Mouse (Mus musculus): ENCODE data around the gene Tmem209. TPM values are rescaled to one million over a fixed set of nuclear protein-coding genes. Genes with fewer than 3 reads are reported as not detected.

Gene Tmem209
- polyA plus RNA-seq, 1 experiment from 2014 or later, result 28.3 TPM

DNA sequence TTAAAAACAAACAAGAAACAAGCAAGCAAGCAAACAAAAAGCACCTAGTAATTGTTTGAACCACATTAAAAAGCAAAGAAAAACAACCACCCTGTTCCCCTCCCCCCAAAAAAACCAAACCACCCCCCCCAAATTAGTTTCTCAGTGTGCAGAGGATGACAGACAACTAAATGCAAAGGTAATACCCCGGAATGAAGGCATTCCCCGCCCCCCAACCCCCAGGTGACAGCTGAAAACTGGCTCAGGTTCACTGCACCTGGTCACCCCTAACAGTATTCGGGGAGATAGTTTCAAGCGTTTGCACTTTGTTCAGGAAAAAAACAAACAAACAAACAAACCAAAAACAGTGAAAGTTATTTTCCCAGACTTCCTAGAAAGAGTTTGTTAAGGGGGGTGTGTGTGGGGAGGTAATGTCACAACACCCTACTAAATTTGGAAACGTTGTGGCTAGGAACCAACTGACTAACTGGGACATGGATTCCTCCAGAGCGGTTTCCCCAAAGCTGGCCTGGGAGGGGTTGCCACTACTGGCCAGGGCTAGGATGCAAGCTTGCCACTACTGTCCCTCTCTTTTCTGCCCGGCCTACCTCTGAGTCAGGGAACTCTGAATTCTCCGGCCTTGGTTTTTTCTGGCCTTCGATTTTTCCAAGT is 38.2 kb upstream of the Tmem209 start:
- no peak overlapping the region for H3K4me3 ChIP-seq
- H3K27ac ChIP-seq (replicated peaks), result peak overlapping the region; percentile 92
- 29% methylated on average over 9 of the region's 9 CpGs for WGBS

DNA sequence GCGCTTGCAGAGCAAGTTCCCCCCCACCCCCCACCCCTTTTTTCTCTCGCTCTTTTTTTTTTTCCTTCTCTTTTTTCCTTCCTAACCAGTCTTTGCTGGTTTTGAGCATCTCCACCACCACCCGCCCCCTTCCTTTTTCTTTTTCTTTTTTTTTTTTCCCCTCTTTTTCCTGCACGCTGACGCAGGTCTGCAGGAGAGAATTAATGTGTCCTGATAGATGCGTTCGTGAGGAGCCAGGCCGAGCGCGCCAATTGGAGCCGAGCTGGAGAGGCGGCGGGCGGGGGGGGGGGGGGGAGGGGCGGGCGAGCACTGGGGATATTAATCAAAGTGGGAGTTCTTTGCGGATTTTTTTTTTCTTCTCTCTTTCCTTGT is 37.7 kb upstream of the Tmem209 start:
- peak; percentile 37; the same call in 1 of the 2 replicates for ATAC-seq (ENCODE audit: low read depth)
- Histone ChIP-seq H3K9me3 (no peaks in the 10 kb centered on the region), H3K9ac (peak overlapping the region; percentile 68), H3K4me2 (peak overlapping the region; percentile 56), H3K4me1 (replicated peaks) (peaks cover 68% of the 10 kb centered on the region), H3K27ac (replicated peaks) (peak overlapping the region; percentile 92), H3K36me3 (no peaks in the 10 kb centered on the region), H3K4me3 (peak overlapping the region; percentile 28), H3K27me3 (no peaks in the 10 kb centered on the region)
- WGBS, result 0% methylated on average over 16 of the region's 17 CpGs

More for the DNA sequence above, 38.2 kb upstream of the Tmem209 start:
- ATAC-seq (ENCODE audit: low read depth), result no peak
- H3K9me3 ChIP-seq, result no peaks in the 10 kb centered on the region
- no peaks in the 10 kb centered on the region for H3K27me3 ChIP-seq
- peak overlapping the region; percentile 56 for H3K4me2 ChIP-seq
- peaks cover 73% of the 10 kb centered on the region for H3K4me1 ChIP-seq (replicated peaks)
- H3K9ac ChIP-seq, result 0 out of 2 replicates have a peak overlapping the region, but pooled peaks have one; percentile 18
- H3K36me3 ChIP-seq, result no peaks in the 10 kb centered on the region

DNA sequence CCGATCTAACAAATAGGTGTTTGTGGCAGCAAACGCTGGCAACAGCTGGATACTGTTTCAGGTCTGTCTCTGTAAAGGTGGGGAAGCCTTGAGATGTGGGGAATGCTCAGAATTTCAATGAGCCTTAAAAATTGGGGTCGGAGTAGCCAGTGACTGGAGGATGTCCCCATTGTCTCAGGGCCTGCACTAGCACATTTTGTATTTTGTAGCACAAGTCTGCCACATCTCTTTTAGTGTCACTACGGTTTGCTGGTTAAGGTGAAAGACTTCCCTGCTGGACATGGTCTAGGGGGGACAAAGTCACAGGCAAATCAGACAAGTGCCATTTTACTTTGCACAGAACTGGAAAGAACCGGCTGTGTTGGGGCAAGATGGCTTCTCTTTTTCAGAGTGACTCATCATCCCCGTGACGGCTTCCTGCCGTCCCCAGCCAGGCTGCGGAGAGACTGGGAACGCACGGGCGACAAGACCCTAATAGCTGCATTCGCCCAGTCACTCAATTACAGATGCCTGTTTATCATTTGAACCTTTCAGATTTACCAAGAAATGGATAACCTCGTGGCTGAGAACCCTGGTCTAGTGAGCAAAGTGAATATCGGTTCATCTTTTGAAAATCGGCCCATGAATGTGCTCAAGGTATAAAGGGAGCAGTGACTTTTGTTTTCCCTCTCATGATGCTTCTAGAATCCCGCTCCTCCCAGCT is 37.1 kb upstream of the Tmem209 start:
- Histone ChIP-seq H3K4me2 (peak overlapping the region; percentile 56), H3K9ac (peak overlapping the region; percentile 68), H3K36me3 (no peaks in the 10 kb centered on the region), H3K27me3 (no peaks in the 10 kb centered on the region), H3K9me3 (no peaks in the 10 kb centered on the region), H3K4me1 (replicated peaks) (peaks cover 64% of the 10 kb centered on the region), H3K27ac (replicated peaks) (peak overlapping the region; percentile 92), H3K4me3 (peak overlapping the region; percentile 28)
- peak; percentile 62; the same call in 1 of the 2 replicates for ATAC-seq (ENCODE audit: low read depth)
- WGBS, result 8% methylated on average over 17 of the region's 17 CpGs

DNA sequence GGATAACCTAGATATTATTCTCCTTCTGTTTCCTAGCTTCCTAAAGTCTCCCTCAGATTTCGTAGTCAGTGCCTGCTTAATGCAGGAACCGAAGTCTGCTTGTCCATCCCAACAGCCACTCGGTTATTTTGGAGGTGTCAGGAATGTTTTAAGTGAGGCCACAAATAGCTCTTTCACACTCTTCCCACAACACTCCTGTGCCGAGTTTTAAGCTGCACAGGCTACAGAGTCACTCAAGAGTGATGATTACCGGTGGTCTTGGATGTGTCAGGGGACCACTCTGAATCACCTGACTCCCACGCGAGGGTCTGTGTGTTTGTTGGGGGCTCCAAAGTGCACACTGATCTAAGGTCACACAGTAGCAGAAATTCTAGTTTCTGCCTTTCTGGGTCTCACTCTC is 36.1 kb upstream of the Tmem209 start:
- H3K9me3 ChIP-seq, result no peaks in the 10 kb centered on the region
- H3K27ac ChIP-seq (replicated peaks), result peak overlapping the region; percentile 92
- H3K9ac ChIP-seq, result no peak overlapping the region
- H3K4me1 ChIP-seq (replicated peaks), result peaks cover 61% of the 10 kb centered on the region
- H3K36me3 ChIP-seq, result no peaks in the 10 kb centered on the region
- no peak overlapping the region for H3K4me2 ChIP-seq
- no peak for ATAC-seq (ENCODE audit: low read depth)
- no peak overlapping the region for H3K4me3 ChIP-seq
- H3K27me3 ChIP-seq, result no peaks in the 10 kb centered on the region
- 73% methylated on average over 7 of the region's 7 CpGs for WGBS

DNA sequence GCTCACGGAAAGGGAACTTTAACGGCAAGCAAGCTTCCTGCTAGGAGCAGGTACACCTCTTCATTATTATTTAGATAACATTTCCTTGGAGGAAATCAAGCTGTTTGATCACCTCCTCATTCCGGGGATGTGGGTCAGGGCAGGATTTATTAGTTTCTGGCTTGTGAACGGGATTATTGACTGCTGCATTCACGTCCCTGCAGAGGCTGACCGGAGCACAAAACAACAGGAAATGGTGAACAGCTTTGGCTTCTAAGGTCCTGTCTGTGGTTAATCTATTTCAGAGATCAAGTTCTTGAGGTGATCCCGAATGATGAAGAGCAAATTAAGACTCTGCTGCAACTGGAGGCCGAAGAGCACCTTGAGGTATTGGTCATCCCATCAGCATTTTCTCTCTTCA is 34.3 kb upstream of the Tmem209 start:
- Histone ChIP-seq H3K4me1 (replicated peaks) (peaks cover 52% of the 10 kb centered on the region), H3K27me3 (no peaks in the 10 kb centered on the region), H3K36me3 (no peaks in the 10 kb centered on the region), H3K4me2 (no peak overlapping the region), H3K9ac (0 out of 2 replicates have a peak overlapping the region, but pooled peaks have one; percentile 9), H3K9me3 (no peaks in the 10 kb centered on the region), H3K27ac (replicated peaks) (no peak overlapping the region), H3K4me3 (no peak overlapping the region)
- 19% methylated on average over 8 of the region's 8 CpGs for WGBS
- no peak for ATAC-seq (ENCODE audit: low read depth)

DNA sequence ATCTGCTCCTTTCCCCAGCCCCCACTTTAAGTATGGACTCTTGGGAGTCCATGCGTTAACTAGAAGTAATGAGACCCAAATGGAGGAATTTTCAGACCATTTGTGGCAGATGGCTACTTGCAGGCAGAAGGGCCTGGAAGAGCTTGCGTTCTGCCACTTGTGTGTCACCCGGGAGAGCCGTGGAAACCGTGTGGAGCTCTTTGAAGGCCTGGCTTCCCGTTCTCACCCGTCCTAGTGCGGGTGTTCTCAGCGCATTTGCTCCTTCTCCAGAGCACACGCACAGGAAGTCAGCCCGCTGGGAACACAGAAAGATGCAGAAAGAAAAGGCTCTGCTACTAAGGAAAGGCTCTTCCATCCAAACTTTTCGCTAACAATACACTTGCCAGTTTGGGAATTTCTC is 33.5 kb upstream of the Tmem209 start:
- 43% methylated on average over 12 of the region's 12 CpGs for WGBS
- Histone ChIP-seq H3K4me3 (no peak overlapping the region), H3K27me3 (no peaks in the 10 kb centered on the region), H3K9ac (no peak overlapping the region), H3K4me2 (no peak overlapping the region), H3K4me1 (replicated peaks) (peaks cover 47% of the 10 kb centered on the region), H3K9me3 (no peaks in the 10 kb centered on the region), H3K36me3 (no peaks in the 10 kb centered on the region), H3K27ac (replicated peaks) (no peak overlapping the region)
- no peak for ATAC-seq (ENCODE audit: low read depth)

DNA sequence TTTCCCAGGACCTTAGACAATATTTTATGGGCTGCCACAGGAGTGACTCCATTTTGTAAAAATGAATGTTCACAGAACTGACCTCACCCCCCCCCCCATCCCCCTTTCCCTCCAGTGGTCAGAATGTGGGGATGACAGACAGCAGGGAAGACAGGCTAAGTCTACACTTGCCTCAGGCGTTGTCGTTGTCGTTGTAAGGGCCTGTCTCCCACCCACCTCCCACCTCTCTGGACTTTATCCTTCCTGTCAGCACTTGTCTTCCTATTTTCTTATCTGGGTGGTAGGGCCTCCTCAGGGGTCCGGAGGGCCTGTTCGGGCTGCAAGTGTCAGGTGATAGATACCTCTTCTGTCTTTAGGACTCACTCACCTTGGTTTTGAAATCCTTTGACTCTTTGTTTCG is 32.7 kb upstream of the Tmem209 start:
- Histone ChIP-seq H3K9ac (no peak overlapping the region), H3K9me3 (no peaks in the 10 kb centered on the region), H3K27me3 (no peaks in the 10 kb centered on the region), H3K4me1 (replicated peaks) (peaks cover 40% of the 10 kb centered on the region), H3K4me2 (no peak overlapping the region), H3K4me3 (no peak overlapping the region), H3K27ac (replicated peaks) (no peak overlapping the region), H3K36me3 (no peaks in the 10 kb centered on the region)
- ATAC-seq (ENCODE audit: low read depth), result no peak
- 91% methylated on average over 6 of the region's 6 CpGs for WGBS

DNA sequence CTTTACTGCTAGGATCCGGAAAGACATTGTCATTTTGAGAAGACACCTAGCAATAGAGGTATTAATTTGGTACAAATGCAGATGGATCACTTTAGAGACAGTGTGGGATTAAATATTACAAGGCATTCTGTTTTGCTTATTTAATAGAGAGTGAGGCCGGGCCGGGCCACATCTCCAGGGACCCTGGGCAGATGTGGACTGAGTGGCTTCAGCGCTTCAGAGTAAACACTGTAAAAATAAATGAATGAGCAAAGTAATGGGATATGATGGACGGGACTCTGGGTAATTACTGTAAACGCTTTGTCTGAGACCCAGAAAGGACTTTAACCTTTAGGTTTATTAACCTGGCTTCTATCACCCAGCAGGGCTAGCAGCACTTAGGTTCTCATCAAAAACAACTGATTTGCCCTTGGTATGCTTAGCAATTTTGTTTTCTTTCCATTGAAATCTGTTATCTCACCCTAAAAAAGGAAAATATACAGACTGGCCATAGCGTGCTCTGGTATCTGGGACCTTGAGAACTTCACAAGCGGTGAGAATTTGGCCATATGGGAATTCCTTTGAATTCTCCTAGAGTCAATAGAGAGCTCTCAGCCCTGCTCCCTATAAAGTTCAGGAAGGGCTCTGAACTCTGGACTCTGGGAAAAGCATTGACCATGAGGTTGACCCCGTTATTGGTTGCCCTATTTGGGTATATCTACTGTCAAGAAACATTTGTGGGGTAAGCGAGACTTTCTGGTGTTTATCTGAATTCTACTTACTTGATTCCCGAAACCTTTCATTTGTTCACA is 31.6 kb upstream of the Tmem209 start, which contains the start of gene Cpa2:
Gene Cpa2 (plus strand): TSS at position 574 of the 791 bp plus-strand sequence.
- Histone ChIP-seq H3K27me3 (no peaks in the 10 kb centered on the region), H3K9ac (no peak within 1 kb of the TSS), H3K4me2 (no peak within 1 kb of the TSS), H3K9me3 (no peaks in the 10 kb centered on the region), H3K36me3 (no peaks in the 10 kb centered on the region), H3K27ac (replicated peaks) (no peak within 1 kb of the TSS), H3K4me3 (no peak within 1 kb of the TSS), H3K4me1 (replicated peaks) (peaks cover 30% of the 10 kb centered on the region)
- 76% methylated on average over 11 of the region's 11 CpGs for WGBS
- ATAC-seq (ENCODE audit: low read depth), result no peak

DNA sequence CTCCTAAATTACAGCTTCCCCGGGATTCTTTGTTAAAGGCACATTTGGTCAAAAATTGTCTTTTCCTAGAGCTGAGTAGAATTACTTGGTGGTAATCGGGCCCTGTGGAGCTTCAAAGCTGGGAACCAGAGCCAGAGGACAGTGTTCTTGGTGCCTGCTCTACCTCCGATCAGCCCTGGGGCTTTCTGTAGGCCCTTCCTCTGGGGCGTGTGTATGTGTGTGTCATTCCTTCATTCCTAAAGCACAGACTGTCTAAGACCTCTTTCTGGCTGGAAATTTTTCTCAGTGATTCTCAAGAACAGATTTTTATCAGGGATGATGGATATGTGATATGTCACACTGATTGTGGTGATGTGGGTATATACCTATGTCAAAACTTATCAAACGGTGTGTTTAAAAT is 29.2 kb upstream of the Tmem209 start:
- no peaks in the 10 kb centered on the region for H3K27me3 ChIP-seq
- 85% methylated on average over 5 of the region's 5 CpGs for WGBS
- ATAC-seq (ENCODE audit: low read depth), result no peak

DNA sequence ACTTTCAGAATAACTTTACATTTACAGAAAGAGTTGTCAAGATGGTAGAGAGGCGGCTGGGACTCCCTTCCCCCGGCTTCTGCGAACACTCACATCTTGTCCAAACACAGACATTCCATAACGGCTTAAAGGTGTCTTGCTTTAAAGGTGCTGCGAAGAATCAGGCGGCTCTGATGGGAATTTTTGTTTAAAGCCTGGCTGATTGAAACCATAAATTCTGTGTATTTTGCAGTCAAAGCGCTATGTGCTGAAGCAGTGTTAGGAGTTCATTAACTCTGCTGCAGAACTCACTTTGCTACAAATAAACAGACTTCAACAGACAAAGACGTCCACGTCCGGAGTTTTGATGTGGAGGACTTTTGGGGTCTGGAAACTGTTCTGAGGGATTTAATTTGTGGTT is 28.7 kb upstream of the Tmem209 start:
- no peak for ATAC-seq (ENCODE audit: low read depth)
- WGBS, result 78% methylated on average over 10 of the region's 10 CpGs

More for the DNA sequence above, 29.2 kb upstream of the Tmem209 start:
- no peak overlapping the region for H3K27ac ChIP-seq (replicated peaks)
- H3K4me1 ChIP-seq (replicated peaks), result peaks cover 9% of the 10 kb centered on the region
- H3K4me3 ChIP-seq, result no peak overlapping the region
- H3K4me2 ChIP-seq, result no peak overlapping the region
- no peaks in the 10 kb centered on the region for H3K36me3 ChIP-seq
- H3K9me3 ChIP-seq, result no peaks in the 10 kb centered on the region
- H3K9ac ChIP-seq, result no peak overlapping the region

DNA sequence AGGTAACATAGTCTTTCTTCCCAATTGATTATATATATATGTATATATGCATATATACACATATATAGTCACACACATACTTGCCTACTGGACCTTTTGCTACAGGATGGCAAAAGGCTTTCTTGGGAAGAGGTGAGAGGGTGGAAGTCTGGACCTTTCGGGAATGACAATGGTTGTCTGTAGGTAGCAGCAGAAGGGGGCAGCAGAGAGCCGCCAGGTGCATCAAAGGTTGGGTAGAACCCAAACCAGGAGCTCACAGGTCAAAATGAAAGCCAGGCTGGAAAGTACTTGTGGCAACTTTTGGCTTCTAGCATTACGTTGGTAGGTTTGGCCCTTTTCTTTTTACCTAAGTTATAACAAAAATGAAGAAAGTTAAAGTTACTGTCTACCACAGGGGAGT is 25.8 kb upstream of the Tmem209 start:
- Histone ChIP-seq H3K4me3 (no peak overlapping the region), H3K27ac (replicated peaks) (no peak overlapping the region), H3K4me1 (replicated peaks) (no peaks in the 10 kb centered on the region), H3K9me3 (no peaks in the 10 kb centered on the region), H3K36me3 (no peaks in the 10 kb centered on the region), H3K9ac (no peak overlapping the region), H3K27me3 (no peaks in the 10 kb centered on the region), H3K4me2 (no peak overlapping the region)
- no peak for ATAC-seq (ENCODE audit: low read depth)
- WGBS, result 49% methylated on average over 3 of the region's 3 CpGs

More for the DNA sequence above, 28.7 kb upstream of the Tmem209 start:
- no peak overlapping the region for H3K4me2 ChIP-seq
- no peaks in the 10 kb centered on the region for H3K27me3 ChIP-seq
- no peaks in the 10 kb centered on the region for H3K9me3 ChIP-seq
- H3K27ac ChIP-seq (replicated peaks), result no peak overlapping the region
- H3K4me3 ChIP-seq, result no peak overlapping the region
- H3K4me1 ChIP-seq (replicated peaks), result peaks cover 4% of the 10 kb centered on the region; the same call in 1 of the 2 replicates
- H3K36me3 ChIP-seq, result no peaks in the 10 kb centered on the region
- no peak overlapping the region for H3K9ac ChIP-seq

DNA sequence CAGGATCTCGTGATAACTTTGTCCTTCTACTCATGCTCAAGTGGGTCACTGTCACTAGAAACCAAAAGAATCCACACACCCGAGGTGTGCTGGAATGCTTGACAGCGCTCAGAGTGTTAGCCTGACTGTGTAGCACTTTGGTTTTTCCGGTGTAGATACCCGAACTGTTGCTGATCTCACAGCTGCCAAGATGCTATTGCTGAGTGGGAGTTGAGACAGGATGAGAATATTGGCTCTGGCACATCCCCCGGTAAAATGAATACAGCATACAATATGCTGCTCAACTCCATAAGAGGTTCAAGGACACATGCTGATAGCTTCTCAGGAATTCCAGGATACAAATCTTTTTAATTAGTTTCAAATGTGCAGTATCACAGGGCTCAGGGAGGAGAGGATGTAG is 19.2 kb upstream of the Tmem209 start:
- Histone ChIP-seq H3K9ac (no peak overlapping the region), H3K9me3 (no peaks in the 10 kb centered on the region), H3K4me1 (replicated peaks) (peaks cover 25% of the 10 kb centered on the region), H3K4me3 (no peak overlapping the region), H3K27me3 (no peaks in the 10 kb centered on the region), H3K27ac (replicated peaks) (no peak overlapping the region; the same call in 1 of the 2 replicates), H3K36me3 (no peaks in the 10 kb centered on the region), H3K4me2 (no peak overlapping the region)
- WGBS, result 73% methylated on average over 6 of the region's 6 CpGs
- no peak for ATAC-seq (ENCODE audit: low read depth)
